Mouse (Mus musculus) B cell, adult 67 days (primary cell): ENCODE measurements around the gene Cwc27. TPM values are rescaled to one million over a fixed set of nuclear protein-coding genes. Genes with fewer than 3 reads are reported as not detected.

Experiments used
- total RNA-seq, 2 experiments: library from RNA; stranded (reverse); gene quantifications; 4 replicates each; pipeline ENCODE4 v1.2.4; 2023

Gene Cwc27
- 10 to 100 TPM; 25.5 to 26.0 TPM for total RNA-seq

DNA sequence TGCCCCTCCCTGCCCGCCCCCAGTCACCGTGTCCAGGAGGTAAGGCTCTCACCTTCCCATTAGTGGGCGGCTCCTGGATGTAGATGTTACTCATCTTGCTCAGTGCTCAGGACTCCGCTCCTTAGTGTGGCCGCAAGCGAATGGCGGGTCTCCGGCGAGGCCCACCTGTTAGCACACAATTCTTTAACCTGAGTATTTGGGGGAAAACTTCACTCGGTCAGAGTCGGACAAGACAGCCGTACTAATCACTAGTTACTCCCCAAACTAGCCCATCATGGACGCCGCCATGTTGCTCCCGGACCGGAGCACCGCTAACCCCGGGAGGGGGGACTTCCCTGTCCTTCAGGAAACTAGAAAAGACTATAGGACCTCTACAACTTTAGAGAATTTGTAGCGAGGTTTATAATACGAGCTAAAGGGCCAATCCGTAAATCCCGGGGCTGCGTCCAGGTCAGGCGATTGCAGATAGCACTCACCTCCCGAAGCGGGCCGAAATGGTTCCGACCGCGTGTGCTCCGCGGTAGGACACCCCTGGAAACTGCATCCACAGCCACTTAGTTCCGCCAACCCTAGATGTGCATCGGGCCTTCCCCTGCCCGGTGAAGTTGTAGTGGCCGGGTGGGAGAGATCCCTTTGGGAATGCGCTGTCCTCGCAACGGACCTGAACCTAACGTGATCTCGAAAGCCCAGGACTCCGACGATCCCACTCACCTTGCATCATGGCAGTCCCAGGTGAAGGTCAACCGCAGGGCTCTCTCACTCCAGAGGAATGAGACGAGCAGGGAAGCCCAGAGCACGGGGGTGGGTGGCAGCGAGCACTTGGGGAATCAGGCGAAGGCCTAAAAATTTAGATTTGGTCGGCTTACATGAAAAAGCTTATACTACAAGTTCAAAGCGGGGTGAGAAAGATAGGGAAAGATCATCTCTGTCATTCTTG lies at the start of gene Cwc27:
Cwc27 (minus strand) TSS at position 508 of the 937 bp plus-strand sequence.

GRCm38 (mm10) chr13:104863127-104863979 lies 46.4 kb upstream of the Cwc27 start, which contains the start of gene Shisal2b:
Shisal2b (minus strand) TSS chr13:104863893.

GRCm38 (mm10) chr13:104792184-104792583 lies 24.8 kb downstream of the Cwc27 start, which contains the start of gene Srek1ip1:
Srek1ip1 (plus strand) TSS chr13:104792484.

Other genes with a start within 250 kb of the Cwc27 start
- gene Srek1ip1, start 24.7 kb downstream of the Cwc27 start, total RNA-seq = 10 to 100 TPM; 12.2 to 13.7 TPM
- gene Shisal2b, start 46.8 kb upstream of the Cwc27 start, total RNA-seq = not detected
- gene Rgs7bp, start 237.8 kb upstream of the Cwc27 start, total RNA-seq = under 1 TPM in 1 of 2 experiments, not detected in 1; 0.18 TPM